Mouse (Mus musculus): Measurements from ENCODE around the gene Dnmbp. TPM values are rescaled to one million over a fixed set of nuclear protein-coding genes. Genes with fewer than 3 reads are reported as not detected.

The Dnmbp gene
- polyA plus RNA-seq, 1 experiment from 2014 or later, result 19.1 TPM

DNA sequence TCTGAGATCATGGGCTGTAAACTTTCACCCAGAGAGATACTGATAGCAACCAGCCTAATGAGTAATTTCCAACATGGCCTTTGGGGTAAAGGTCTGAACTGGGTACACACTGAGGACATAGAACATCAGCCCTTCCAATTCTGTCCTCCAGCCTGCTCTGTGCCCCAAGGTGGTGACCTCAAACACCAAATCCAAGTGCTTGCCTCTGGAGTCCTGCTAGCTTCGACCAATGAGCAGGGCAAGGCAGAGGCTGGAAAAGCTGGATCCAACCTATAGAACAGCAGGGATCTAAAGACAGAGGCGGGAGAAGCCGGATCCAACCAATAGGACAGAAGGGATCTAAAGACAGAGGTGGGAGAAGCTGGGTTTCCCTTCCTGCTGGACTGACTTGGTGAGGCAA is 21.2 kb downstream of the Dnmbp start:
- Histone ChIP-seq H3K4me3 (replicated peaks) (no peak overlapping the region), H3K36me3 (replicated peaks) (no peaks in the 10 kb centered on the region), H3K4me2 (no peak overlapping the region), H3K27me3 (peaks cover 12% of the 10 kb centered on the region; the same call in 1 of the 2 replicates), H3K27ac (no peak overlapping the region), H3K9me3 (no peaks in the 10 kb centered on the region), H3K9ac (no peak overlapping the region), H3K4me1 (peaks cover 9% of the 10 kb centered on the region)
- ATAC-seq (ENCODE audit: low FRiP score), result no peak
- 81% methylated on average over 3 of the region's 3 CpGs for WGBS

DNA sequence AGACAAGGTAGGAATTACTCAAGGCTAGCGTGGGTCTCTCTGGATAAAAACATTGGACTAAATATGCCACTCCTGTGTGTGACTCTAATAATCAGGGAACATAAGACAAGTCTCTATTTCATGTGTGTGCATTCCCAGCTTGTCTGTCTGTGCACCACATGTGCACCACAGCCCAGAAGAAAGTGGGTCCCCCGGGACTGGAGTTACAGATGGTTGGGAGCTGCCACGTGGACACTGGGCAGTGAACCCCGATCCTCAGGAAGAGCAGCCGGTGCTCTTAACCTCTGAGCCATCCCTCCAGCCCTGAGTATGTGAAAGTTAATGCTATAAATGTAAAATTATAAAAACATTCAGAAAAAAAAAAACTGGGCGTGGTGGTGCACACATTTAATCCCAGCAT is 22.2 kb downstream of the Dnmbp start:
- WGBS, result 87% methylated on average over 6 of the region's 6 CpGs
- Histone ChIP-seq H3K4me3 (replicated peaks) (no peak overlapping the region), H3K9me3 (no peaks in the 10 kb centered on the region), H3K27me3 (peaks cover 12% of the 10 kb centered on the region; the same call in 1 of the 2 replicates), H3K4me1 (peaks cover 9% of the 10 kb centered on the region), H3K27ac (no peak overlapping the region), H3K9ac (no peak overlapping the region), H3K4me2 (no peak overlapping the region), H3K36me3 (replicated peaks) (no peaks in the 10 kb centered on the region)
- no peak for ATAC-seq (ENCODE audit: low FRiP score)

DNA sequence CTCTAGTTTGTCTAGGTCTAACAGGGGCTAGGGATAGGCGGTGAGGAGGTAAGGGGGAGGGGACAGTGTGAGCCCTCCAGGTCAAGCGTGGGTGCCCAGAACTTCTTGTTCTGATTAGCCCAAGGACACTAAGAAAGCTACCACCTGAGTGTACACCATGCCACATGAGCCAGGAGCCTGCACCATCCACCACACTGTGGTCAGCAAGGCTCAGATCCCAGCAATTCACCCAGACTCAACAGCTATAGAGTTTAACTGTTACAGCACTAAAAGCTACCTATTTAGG is 22.6 kb downstream of the Dnmbp start:
- H3K36me3 ChIP-seq (replicated peaks), result no peaks in the 10 kb centered on the region
- no peak overlapping the region for H3K9ac ChIP-seq
- ATAC-seq (ENCODE audit: low FRiP score), result no peak
- H3K4me1 ChIP-seq, result peaks cover 9% of the 10 kb centered on the region
- no peaks in the 10 kb centered on the region for H3K9me3 ChIP-seq
- H3K27me3 ChIP-seq, result peaks cover 12% of the 10 kb centered on the region; the same call in 1 of the 2 replicates
- H3K4me2 ChIP-seq, result no peak overlapping the region
- no peak overlapping the region for H3K27ac ChIP-seq
- WGBS, result 79% methylated on average over 2 of the region's 2 CpGs
- H3K4me3 ChIP-seq (replicated peaks), result no peak overlapping the region

DNA sequence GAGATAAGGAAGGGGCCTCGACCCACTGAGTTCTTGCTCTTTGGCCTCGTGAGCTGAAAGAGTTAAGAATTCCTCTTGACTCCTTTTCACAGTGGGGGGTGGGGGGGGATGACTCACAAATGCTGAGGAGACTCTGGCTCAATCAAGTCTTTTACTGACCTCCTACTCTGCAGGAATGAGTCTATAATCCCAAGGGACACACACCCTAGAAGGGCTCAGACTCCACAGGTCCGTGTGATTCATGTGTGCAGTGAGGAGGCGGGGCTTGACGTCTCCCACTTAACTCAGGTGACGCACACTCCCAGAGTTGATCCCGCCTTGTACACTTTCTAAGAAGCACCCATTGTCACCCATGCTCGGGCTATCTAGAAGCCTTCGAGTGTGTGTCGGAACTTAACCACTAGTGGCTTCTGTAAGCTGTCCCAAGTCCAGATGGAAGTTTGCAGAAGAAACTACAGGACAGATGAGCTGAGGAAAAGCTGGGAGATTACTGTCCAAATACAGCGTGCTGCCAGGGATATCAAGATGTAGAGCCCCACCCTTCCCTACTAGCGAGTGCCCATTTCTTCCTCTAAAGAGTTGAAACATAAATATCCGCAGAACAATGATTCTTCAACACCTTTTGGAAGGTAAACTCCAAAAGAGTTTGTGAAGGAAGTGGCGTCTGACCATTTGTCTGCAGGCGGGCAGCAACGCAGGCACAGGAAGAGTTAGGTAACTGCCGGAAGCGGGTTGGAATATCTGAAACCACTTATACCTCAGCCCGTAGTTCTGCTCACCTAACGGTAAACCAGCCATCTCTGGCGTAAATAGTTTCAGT is 23.2 kb downstream of the Dnmbp start:
- Histone ChIP-seq H3K4me1 (peaks cover 9% of the 10 kb centered on the region), H3K4me2 (no peak overlapping the region), H3K4me3 (replicated peaks) (no peak overlapping the region), H3K27me3 (peaks cover 9% of the 10 kb centered on the region; the same call in 1 of the 2 replicates), H3K27ac (no peak overlapping the region), H3K9me3 (no peaks in the 10 kb centered on the region), H3K36me3 (replicated peaks) (no peaks in the 10 kb centered on the region; the same call in 1 of the 2 replicates), H3K9ac (no peak overlapping the region)
- 74% methylated on average over 21 of the region's 21 CpGs for WGBS
- no peak for ATAC-seq (ENCODE audit: low FRiP score)

DNA sequence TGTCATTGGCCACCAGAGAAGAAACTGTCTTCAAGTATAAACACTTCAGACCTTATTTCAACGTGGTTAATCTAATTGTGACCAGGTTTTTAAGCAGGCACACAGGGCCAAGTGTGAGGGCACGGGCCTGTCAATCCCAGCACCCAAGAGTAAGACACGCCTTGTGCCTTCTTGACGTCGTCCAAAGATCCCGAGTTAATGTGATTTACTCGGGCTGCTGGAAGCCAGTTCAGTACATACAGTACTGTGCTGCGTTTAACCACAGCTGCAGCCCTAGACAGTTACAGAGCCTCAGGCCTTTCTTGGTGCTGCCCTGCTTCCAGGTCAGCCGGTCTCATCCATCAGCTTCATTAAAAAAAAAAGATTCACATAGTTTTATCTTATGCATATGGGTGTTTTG is 24.6 kb downstream of the Dnmbp start:
- no peaks in the 10 kb centered on the region; the same call in 1 of the 2 replicates for H3K36me3 ChIP-seq (replicated peaks)
- H3K4me1 ChIP-seq, result peaks cover 5% of the 10 kb centered on the region
- no peak overlapping the region for H3K4me2 ChIP-seq
- 79% methylated on average over 9 of the region's 9 CpGs for WGBS
- H3K9ac ChIP-seq, result no peak overlapping the region
- H3K27me3 ChIP-seq, result peaks cover 2% of the 10 kb centered on the region; the same call in 1 of the 2 replicates
- no peak for ATAC-seq (ENCODE audit: low FRiP score)
- no peak overlapping the region for H3K27ac ChIP-seq
- no peaks in the 10 kb centered on the region for H3K9me3 ChIP-seq
- H3K4me3 ChIP-seq (replicated peaks), result no peak overlapping the region

DNA sequence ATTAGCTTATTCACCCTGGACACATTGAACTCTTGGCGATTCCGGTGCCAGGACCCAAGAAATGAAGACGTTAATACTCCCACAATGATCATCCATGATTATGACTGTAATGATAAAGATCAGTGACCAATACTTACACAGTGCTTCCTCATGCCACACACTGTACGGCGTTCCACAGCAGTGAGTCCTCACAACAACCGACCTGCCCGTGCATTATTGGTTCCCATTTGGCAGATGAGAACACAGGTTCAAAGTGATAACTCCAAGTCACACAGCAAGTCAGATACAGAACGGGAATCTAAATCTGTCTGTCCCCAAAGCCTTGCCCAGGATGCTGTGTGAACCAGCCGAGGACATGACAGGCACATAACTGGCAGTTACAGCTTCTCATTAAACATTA is 25.0 kb downstream of the Dnmbp start:
- Histone ChIP-seq H3K4me2 (no peak overlapping the region), H3K9ac (no peak overlapping the region), H3K4me3 (replicated peaks) (no peak overlapping the region), H3K4me1 (peaks cover 2% of the 10 kb centered on the region; the same call in 1 of the 2 replicates), H3K27ac (no peak overlapping the region), H3K9me3 (no peaks in the 10 kb centered on the region), H3K27me3 (no peaks in the 10 kb centered on the region), H3K36me3 (replicated peaks) (no peaks in the 10 kb centered on the region; the same call in 1 of the 2 replicates)
- 92% methylated on average over 9 of the region's 9 CpGs for whole genome bisulfite sequencing
- no peak for ATAC-seq (ENCODE audit: low FRiP score)

DNA sequence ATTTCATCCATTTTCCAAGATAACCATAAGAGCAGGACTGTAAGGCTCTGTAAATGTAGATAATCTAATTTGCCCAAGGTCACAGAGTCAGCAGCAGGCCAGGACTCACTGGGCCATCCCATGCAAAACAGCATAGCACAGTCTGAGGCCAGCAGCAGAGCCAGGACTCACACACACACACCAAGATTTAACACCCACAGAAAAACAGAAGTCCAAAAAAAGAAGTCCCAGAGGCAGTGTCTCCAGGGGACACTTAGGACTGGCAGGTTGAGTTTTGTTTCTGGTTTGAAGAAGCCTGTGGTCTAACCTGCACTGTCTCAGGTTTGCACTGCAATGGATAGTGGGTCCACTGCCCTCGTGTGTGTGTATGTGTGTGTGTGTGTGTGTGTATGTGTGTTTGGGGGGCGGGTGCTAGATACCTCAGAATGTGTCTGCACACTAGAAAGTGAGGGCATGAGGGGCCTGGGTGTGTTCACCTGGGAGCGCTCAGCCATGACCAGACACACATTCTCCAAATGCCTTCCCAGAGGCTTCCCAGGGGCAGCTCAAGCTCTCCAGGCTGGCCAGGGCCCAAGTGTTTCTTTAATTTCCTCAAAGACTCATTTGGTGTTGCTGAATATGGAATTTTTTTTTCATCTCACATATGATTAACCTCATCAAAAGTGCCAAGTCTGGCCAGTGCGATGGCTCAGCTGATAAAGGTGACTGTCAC is 27.1 kb downstream of the Dnmbp start:
- 81% methylated on average over 3 of the region's 4 CpGs for WGBS
- Histone ChIP-seq H3K27ac (no peak overlapping the region), H3K27me3 (no peaks in the 10 kb centered on the region), H3K9ac (no peak overlapping the region), H3K9me3 (no peaks in the 10 kb centered on the region), H3K36me3 (replicated peaks) (no peaks in the 10 kb centered on the region; the same call in 1 of the 2 replicates), H3K4me3 (replicated peaks) (no peak overlapping the region), H3K4me2 (no peak overlapping the region), H3K4me1 (peaks cover 2% of the 10 kb centered on the region; the same call in 1 of the 2 replicates)
- no peak for ATAC-seq (ENCODE audit: low FRiP score)

DNA sequence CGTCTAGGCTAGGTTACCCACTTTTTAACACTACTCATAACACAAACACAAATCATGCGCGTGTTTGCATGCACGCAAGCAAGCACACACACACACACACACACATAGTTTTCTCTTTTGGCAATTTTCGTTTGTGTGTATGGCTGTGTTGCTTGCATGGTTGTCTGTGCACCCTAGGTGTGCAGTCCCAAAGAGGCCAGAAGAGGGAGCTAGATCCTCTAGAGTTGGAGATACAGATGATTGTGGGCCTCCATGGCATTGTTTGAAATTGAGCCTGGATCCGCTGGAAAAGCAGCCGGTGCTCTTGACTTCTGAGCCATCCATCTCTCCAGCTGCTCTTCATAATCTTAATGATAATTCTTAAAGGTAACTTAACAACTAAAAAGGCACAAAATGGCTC is 33.5 kb downstream of the Dnmbp start:
- Histone ChIP-seq H3K27me3 (no peaks in the 10 kb centered on the region), H3K9ac (no peak overlapping the region), H3K4me3 (replicated peaks) (no peak overlapping the region), H3K36me3 (replicated peaks) (no peaks in the 10 kb centered on the region; the same call in 1 of the 2 replicates), H3K4me2 (no peak overlapping the region), H3K9me3 (no peaks in the 10 kb centered on the region), H3K27ac (no peak overlapping the region), H3K4me1 (no peaks in the 10 kb centered on the region)
- no peak for ATAC-seq (ENCODE audit: low FRiP score)
- WGBS, result 95% methylated on average over 7 of the region's 7 CpGs

DNA sequence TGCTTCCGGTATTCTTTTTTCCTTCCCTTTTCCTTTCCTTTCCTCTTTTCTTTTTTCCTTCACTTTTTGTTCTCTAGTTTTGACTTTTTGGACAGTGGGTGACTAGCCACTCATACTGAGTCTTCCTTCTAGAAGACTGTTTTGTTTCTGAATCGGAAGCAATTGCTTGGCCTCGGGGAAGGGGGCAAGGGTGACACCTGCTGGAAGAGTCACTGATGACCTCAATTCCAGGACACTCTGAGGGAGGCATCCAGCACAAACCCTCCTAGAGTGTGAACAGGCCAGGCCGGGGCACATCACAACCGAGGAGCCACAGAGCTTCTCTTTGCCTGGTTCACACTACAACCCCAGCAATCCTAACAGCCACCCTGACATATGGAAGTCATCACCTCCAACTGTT is 34.0 kb downstream of the Dnmbp start:
- Histone ChIP-seq H3K27ac (no peak overlapping the region), H3K9ac (no peak overlapping the region), H3K9me3 (no peaks in the 10 kb centered on the region), H3K4me2 (no peak overlapping the region), H3K27me3 (no peaks in the 10 kb centered on the region), H3K4me1 (no peaks in the 10 kb centered on the region), H3K36me3 (replicated peaks) (no peaks in the 10 kb centered on the region; the same call in 1 of the 2 replicates), H3K4me3 (replicated peaks) (no peak overlapping the region)
- no peak for ATAC-seq (ENCODE audit: low FRiP score)
- WGBS, result 47% methylated on average over 5 of the region's 5 CpGs

DNA sequence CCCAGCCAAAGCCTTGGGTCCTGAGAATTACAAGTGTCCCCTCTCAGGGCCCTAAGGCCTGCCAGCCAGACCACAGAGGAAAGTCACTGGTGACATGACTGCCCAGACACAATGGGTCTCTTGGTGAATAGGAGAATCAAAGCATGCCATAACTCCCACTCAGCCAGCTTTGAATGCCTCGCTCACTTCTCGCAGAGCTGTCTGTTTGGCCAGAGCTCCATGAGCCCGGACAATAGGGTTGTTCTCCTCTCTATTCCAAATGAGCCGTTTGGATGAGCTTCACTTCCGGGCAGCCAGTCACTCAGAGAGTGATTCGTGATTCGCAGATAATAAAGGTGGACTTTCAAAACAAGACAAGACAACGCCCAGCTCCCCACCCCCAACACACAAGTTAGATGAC is 34.9 kb downstream of the Dnmbp start:
- no peaks in the 10 kb centered on the region for H3K9me3 ChIP-seq
- H3K9ac ChIP-seq, result no peak overlapping the region
- no peak for ATAC-seq (ENCODE audit: low FRiP score)
- H3K36me3 ChIP-seq (replicated peaks), result no peaks in the 10 kb centered on the region; the same call in 1 of the 2 replicates
- H3K4me2 ChIP-seq, result no peak overlapping the region
- no peak overlapping the region for H3K4me3 ChIP-seq (replicated peaks)
- no peaks in the 10 kb centered on the region for H3K27me3 ChIP-seq
- WGBS, result 34% methylated on average over 8 of the region's 8 CpGs
- H3K4me1 ChIP-seq, result no peaks in the 10 kb centered on the region
- no peak overlapping the region for H3K27ac ChIP-seq

DNA sequence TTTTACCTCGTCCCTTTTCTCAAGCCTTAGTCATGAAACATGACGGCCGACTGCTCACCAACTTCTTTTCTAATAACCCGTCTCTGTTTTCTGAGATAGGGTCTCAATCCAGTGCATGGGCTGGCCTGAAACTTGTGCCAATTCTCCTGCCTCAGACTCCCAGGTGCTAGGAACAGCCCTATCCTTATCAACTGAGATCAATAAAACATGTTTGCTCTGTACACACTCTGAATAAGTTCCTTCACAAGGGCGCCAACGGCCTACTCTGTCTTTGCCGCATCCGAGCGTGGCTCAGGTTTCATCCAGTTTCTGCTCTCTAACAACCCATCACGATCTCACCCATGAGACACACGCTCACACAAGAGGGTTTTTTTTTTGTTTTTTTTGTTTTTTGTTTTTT is 35.7 kb downstream of the Dnmbp start:
- Histone ChIP-seq H3K36me3 (replicated peaks) (no peaks in the 10 kb centered on the region; the same call in 1 of the 2 replicates), H3K4me2 (no peak overlapping the region), H3K27me3 (no peaks in the 10 kb centered on the region), H3K4me3 (replicated peaks) (no peak overlapping the region), H3K27ac (no peak overlapping the region), H3K9ac (no peak overlapping the region), H3K9me3 (no peaks in the 10 kb centered on the region), H3K4me1 (no peaks in the 10 kb centered on the region)
- WGBS, result 93% methylated on average over 11 of the region's 11 CpGs
- no peak for ATAC-seq (ENCODE audit: low FRiP score)

DNA sequence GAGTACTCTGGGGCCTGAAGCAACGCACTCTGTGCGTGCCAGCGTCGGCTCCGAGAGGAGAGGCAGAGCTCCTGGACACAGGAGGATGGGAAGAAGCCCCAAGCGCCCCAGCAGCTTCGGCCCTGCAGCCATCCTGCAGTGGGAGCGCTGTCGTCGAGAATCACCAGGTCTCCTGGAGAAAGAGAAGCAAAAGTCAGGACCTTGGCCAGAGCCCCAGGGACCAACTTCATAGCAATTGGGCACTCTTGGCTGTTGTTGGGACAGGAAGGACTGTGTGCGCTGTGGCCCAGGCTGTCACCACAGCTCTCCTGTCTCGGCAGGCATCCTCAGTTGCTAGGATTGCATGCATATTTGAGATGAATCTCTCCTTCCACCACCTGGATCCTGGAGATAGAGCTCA is 37.1 kb downstream of the Dnmbp start:
- no peak overlapping the region for H3K4me3 ChIP-seq (replicated peaks)
- 48% methylated on average over 12 of the region's 12 CpGs for WGBS
- no peak overlapping the region for H3K9ac ChIP-seq
- H3K9me3 ChIP-seq, result no peaks in the 10 kb centered on the region
- no peaks in the 10 kb centered on the region; the same call in 1 of the 2 replicates for H3K36me3 ChIP-seq (replicated peaks)
- H3K27ac ChIP-seq, result no peak overlapping the region
- H3K4me2 ChIP-seq, result no peak overlapping the region
- H3K27me3 ChIP-seq, result no peaks in the 10 kb centered on the region
- ATAC-seq (ENCODE audit: low FRiP score), result no peak
- H3K4me1 ChIP-seq, result no peaks in the 10 kb centered on the region
